17 mouse cellular contexts compared by ENCODE assay signal in the genomic region with DNA sequence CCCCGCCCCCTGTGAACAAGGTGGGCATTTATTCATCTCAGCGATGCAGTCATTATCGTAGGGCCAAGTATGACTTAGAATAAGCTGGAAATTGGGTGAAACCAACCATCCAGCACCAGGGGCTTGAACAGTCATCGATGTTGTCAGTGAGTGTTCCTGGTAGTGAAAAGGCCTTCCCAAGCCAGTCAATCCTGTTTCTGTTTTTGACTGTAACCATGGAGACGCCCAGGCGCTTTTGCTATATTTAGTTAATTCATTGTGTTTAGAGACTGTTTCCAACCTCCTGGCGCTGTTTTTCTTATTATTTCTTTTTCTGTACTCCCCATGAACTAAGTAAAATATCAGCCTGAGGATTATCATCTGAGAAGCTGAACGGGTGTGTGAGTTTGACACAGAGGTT.
A peak's percentile ranks its signal among the peaks of the same experiment; 100 is the strongest.
DNase-seq lines count a peak whose midpoint lies in the region; ATAC-seq and TF ChIP-seq lines count a peak whose summit lies in the region.
"Had no signal": no experiment of that assay in that cellular context is flagged by ENCODE, and none has a peak within 500 bp of the region (broad histone marks: within the 10 kb centered on the region; RNA-seq: fewer than 3 reads in every experiment).

No protein-coding gene starts in this region.

- no peak overlapping the region for H3K27ac ChIP-seq in kidney, embryonic 15.5 days
- no peak overlapping the region for H3K27ac ChIP-seq in lung, postnatal 0 days (ENCODE audit: low read length)
- H3K27ac ChIP-seq: embryonic facial prominence, embryonic 10.5 days; hindbrain, embryonic 15.5 days; liver, embryonic 15.5 days; neural tube, embryonic 12.5 days had no signal

- 77% methylated on average over 8 of the region's 8 CpGs for WGBS in kidney, embryonic 15.5 days
- WGBS in lung, postnatal 0 days: 78% methylated on average over 8 of the region's 8 CpGs
- WGBS in lung, adult 2 months: 70% methylated on average over 8 of the region's 8 CpGs

- H3K4me2 ChIP-seq in kidney, embryonic 15.5 days: no peak overlapping the region
- H3K4me2 ChIP-seq in lung, postnatal 0 days (replicated peaks; ENCODE audit: low read depth, low read length): no peak overlapping the region
- H3K4me2 ChIP-seq: heart, embryonic 11.5 days; hindbrain, embryonic 15.5 days; liver, embryonic 15.5 days; neural tube, embryonic 12.5 days had no signal

- no peak for TF ChIP-seq EP300 in lung, postnatal 0 days (IDR thresholded peaks at IDR 0.05)

- DNase-seq in kidney, postnatal 25 days: no peak
- peak; percentile 35 for DNase-seq in lung, postnatal 0 days (ENCODE audit: low spot score)
- no peak for DNase-seq in lung, adult 2 months
- peak; percentile 43 for DNase-seq in NIH3T3 (ENCODE audit: low read depth)
- DNase-seq in R1 (ENCODE audit: low read depth, low spot score): peak; percentile 21
- no peak for DNase-seq in cerebellum, adult 18-20 months
- DNase-seq: cerebellum, adult 11 months; kidney, postnatal 10 days; right cerebral cortex, postnatal 14 days; thymus, postnatal 14 days had no signal

- no peak for TF ChIP-seq CTCF in lung, postnatal 0 days (IDR thresholded peaks at IDR 0.05)
- no peak for TF ChIP-seq CTCF in lung, adult 2 months (IDR thresholded peaks at IDR 0.05; ENCODE audit: insufficient read depth, low read length)

- TF ChIP-seq POLR2A in lung, adult 2 months (IDR thresholded peaks at IDR 0.05; ENCODE audit: borderline replicate concordance, extremely low read depth, low read depth, low read length): no peak

- ATAC-seq in kidney, embryonic 15.5 days (replicated peaks; ENCODE audit: low FRiP score): 0 out of 2 replicates have a peak, but pooled peaks have one; percentile 29
- no peak for ATAC-seq in lung, postnatal 0 days
- ATAC-seq: intestine, postnatal 0 days had no signal

- no peaks in the 10 kb centered on the region for H3K27me3 ChIP-seq in kidney, embryonic 15.5 days
- H3K27me3 ChIP-seq in lung, postnatal 0 days (replicated peaks; ENCODE audit: insufficient read depth, low read length): no peaks in the 10 kb centered on the region
- H3K27me3 ChIP-seq: hindbrain, embryonic 15.5 days; liver, embryonic 15.5 days; neural tube, embryonic 12.5 days had no signal

- H3K36me3 ChIP-seq in kidney, embryonic 15.5 days: no peaks in the 10 kb centered on the region
- H3K36me3 ChIP-seq in lung, postnatal 0 days (ENCODE audit: insufficient read depth, low read length): no peaks in the 10 kb centered on the region
- H3K36me3 ChIP-seq: embryonic facial prominence, embryonic 10.5 days; hindbrain, embryonic 15.5 days; liver, embryonic 15.5 days; neural tube, embryonic 12.5 days had no signal

- H3K4me3 ChIP-seq in kidney, embryonic 15.5 days (replicated peaks): no peak overlapping the region
- no peak overlapping the region for H3K4me3 ChIP-seq in lung, postnatal 0 days (ENCODE audit: low read depth, low read length)
- no peak overlapping the region for H3K4me3 ChIP-seq in lung, adult 2 months (replicated peaks; ENCODE audit: extremely low read depth, low read depth, low read length)
- H3K4me3 ChIP-seq: embryonic facial prominence, embryonic 10.5 days; hindbrain, embryonic 15.5 days; liver, embryonic 15.5 days; neural tube, embryonic 12.5 days had no signal

- H3K9ac ChIP-seq in kidney, embryonic 15.5 days: no peak overlapping the region
- H3K9ac ChIP-seq in lung, postnatal 0 days (replicated peaks; ENCODE audit: low read depth): no peak overlapping the region
- H3K9ac ChIP-seq: hindbrain, embryonic 15.5 days; liver, embryonic 15.5 days; neural tube, embryonic 12.5 days had no signal

- 0 out of 2 replicates have a peak, but pooled peaks cover 7% of the 10 kb centered on the region for H3K4me1 ChIP-seq in kidney, embryonic 15.5 days
- no peaks in the 10 kb centered on the region for H3K4me1 ChIP-seq in lung, postnatal 0 days (ENCODE audit: insufficient read depth, low read depth, low read length)
- peaks cover 2% of the 10 kb centered on the region for H3K4me1 ChIP-seq in lung, adult 2 months (ENCODE audit: control insufficient read depth, insufficient read depth, low read length)
- H3K4me1 ChIP-seq: hindbrain, embryonic 15.5 days; liver, embryonic 15.5 days; neural tube, embryonic 12.5 days had no signal

- H3K9me3 ChIP-seq in kidney, embryonic 15.5 days (replicated peaks): no peaks in the 10 kb centered on the region
- no peaks in the 10 kb centered on the region for H3K9me3 ChIP-seq in lung, postnatal 0 days (ENCODE audit: low read length)
- H3K9me3 ChIP-seq: embryonic facial prominence, embryonic 10.5 days; hindbrain, embryonic 15.5 days; liver, embryonic 15.5 days; neural tube, embryonic 12.5 days had no signal

Comparison
In these comparisons a context has a peak if more than half of its experiments do, and no peak if none do; other contexts are left out.
1. DNase-seq: peak in lung, postnatal 0 days (single experiment), NIH3T3 (single experiment) and R1 (single experiment); none in kidney, postnatal 25 days (0 of 2), lung, adult 2 months (single experiment) and cerebellum, adult 18-20 months (0 of 2).